Mouse (Mus musculus): ENCODE data around the gene Glrb.

The Glrb gene

DNA sequence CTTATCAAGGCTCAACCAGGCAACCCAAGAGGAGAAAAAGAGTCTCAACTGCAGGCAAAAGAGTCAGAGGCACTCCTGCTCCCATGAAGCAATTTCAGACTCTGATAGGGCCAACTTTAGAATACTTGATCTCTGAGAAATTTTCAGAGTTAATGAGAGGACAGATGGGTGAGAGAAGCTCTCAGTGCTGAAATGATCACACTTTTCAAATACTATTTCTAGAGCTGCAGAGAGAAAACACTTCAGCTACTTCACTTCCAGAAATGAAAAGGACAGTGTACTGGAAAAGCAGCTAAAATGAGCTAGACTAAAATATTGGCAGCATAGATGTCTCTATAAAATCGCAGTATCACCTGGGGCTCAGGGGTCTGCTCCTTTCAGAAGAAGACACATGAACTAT is 94.8 kb downstream of the Glrb start:
- no peak for DNase-seq

DNA sequence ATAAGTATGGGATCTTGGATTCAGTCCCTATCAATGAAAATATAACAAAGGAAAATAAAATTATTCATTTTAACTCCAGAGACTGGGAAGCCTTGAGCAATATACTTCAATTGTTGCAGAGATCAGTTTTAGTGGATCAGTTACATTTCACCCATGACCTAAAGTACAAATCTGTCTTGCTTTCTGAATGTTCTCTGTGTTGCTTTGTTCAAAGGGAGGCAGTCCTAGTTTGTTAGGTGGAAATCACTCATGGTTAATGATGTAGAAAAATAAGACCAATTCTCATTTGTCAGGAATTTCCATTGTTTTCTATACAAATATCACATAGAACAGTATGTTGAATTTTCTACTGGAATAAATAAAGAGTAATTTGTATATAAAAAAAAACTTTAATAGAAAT is 99.7 kb downstream of the Glrb start:
- no peak for DNase-seq

DNA sequence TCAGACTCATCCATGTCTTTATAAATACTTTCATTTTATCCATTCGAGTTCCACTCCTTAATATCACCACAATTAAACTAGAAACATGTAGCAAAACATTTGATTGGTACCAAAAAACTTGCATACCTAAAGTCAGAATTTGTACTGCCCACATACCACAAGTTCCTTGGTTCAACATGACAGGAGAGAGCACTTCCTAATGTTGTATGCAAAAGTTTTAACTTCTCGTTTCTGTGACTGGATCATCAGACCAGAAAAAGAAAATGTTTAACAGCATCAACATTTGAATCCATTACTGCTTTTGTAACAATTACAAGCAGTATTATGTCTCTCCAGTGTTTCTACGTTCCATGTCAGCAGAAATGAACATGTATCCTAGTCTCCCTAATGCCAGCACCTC is 101.2 kb downstream of the Glrb start:
- no peak for DNase-seq

DNA sequence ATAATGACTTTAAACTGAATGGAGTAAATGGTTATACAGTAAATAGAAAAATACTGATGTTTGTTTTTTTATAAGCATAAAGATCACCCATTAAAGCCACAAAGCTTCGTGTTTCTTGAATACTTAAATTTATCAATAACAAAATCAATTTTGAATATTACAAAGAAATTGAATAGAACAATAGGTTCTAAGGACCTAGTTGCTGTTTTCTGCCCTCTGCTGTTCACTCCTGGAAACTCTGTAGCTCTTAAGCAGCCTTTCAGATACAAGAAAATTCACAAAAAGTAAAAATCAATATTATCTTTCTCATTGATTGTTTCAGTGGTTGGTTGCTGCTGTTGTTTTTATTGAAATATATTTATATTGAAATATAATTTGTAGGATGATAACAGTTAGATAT is 108.1 kb downstream of the Glrb start:
- DNase-seq = no peak

DNA sequence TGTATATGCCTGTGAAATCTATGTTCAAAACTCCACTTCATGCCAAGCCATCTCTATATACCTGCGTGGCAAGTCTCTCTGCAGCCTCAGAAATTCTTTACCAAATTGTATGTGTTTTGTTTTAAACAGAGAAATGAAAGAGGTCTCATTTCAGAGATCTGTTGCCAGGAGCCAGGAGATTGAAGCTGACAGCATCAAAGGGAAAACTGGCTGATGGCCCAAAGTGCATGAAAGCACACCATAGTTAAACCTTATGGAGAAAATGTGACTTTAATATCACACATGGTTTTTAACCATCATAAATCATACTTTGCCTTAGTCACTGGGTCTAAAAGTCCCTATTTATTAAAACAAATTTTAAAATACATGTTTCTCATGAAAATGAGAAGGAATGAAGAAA is 109.6 kb downstream of the Glrb start:
- no peak for DNase-seq

DNA sequence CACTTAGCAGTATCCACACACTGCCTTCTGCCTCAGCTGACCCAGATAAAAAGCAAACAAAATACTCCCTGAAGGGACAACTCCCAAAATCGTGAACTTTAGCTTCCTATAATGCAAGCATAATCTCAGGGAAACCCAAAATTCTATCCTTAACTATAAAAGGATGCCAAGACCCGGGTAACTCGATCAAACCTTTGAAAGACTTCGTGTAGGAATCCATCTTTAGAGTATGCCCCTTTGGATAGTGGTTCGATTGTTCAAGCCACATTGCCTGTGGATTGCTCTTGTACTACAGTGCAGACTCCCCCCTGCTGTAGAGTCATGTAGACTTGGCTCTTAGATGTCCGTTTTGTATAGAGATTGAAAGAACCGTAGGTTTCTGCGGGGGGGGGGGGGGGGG is 110.2 kb downstream of the Glrb start:
- no peak for DNase-seq

DNA sequence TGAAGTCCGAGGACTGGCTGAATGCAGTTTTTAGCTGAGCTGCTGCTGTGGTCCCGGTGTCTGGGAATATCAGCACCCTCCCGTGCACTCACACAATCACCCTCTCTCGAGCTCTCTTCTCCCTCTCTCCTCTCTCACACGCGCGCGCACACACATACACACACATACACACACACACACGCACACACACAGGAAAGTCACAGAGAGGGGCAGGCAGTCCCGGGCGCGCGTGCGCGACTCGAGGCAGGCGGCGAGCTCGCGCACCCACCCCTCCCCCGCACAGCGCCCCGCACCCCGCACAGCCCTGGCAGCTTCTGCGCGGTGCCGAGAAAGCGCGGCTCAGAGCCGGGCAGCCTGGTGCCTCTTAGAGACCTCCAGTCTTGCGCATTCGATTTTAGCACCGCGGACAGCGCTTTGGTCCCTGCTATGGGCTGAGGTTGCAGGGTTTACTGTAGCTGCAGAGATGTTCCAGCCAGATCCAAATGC is 110.8 kb downstream of the Glrb start, which contains the start of gene Gria2:
Gria2 (minus strand) TSS at position 240 of the 486 bp plus-strand sequence.
- DNase-seq = peak; percentile 55

DNA sequence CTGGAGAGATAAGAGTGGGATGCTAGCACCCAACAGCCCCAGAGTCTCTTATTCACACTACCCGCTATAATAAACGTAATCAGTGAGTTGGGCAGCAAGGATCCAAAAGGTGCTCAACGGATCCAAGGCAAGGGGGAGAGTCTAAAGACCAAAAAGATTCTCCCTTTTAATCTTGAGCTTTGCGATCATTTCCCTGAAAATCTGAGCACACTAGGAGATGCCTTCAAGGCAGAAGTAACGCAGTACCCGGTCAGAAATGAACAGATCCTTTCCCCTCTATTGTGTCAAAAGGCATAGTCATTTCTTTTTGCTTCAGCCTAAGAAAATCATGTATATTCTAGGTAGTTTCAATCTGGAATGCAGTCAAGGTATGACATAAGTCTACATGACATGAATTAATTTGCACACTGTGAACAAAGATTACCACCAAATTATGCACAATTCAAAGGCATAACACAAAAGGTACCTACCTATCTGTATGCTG is 111.6 kb downstream of the Glrb start:
- no peak for DNase-seq

DNA sequence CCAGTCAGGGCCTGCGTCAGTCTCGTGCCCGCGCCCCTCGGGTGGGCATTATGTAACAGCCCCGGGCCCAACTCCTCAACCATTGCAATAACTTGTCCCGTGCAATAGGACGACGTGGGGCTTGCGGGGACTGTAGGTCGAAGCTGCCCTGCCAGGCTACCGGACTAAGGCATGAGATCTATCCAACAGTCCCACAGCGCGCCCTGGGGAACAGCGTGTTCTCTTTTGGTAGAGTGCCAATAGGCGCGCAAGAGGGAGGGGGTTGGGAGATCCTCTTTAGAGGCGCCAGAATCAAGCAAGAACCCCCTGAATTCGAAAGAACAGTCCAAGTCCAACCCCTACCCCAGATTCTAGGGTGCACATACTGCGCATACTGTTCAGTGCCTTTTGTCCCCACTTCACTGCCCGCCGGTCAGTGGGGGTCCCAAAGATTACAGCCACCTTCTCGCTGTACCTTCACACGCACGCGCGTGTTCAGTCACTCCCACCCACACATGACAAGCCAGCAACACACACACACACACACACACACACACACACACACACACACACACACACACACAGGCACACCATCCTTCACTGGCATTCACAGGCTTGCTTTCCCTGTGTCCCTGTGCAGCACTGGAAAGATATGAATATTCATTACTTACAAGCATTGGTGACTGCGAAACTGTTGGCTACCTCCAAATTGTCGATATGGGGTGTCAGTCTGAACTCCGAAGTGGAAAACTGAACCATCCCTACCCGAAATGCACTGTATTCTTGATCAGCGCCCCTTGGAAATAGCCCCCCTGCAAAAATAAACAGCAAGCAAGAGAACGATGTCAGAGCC is 112.2 kb downstream of the Glrb start:
- DNase-seq = peak; percentile 8

DNA sequence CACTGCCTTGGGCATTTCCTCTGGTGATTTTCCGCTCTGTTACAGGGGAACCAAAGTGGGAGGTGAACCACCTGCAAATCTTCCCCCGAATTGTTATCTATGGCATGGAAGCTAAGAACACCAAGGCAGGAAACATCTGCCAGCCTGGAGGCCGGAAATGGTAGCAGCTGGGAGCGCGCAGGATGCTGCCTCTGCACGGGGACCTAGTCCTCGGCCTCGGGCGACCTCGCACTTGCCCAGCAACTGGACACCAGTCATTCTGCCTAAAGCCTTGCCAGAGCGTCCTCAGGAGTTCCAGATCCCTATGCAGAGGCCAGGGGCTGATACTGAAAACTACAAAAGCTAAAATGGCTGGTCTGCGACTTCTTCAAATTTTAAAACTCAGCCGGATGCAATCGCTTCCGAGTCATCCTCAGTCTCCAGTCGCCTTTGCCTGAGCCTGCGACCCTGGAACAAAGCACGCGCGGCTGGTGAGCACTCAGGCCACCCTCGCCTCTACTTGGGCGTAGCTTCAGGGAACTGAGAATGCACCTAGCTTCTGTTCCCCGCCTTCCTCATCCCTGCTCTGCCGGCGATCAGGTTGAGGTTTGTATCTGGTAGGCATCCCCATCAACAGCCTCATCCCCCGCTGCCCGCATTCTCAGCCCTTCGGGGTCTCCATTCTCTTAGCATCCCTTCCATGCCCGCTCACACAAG is 113.0 kb downstream of the Glrb start:
- peak; percentile 46 for DNase-seq

DNA sequence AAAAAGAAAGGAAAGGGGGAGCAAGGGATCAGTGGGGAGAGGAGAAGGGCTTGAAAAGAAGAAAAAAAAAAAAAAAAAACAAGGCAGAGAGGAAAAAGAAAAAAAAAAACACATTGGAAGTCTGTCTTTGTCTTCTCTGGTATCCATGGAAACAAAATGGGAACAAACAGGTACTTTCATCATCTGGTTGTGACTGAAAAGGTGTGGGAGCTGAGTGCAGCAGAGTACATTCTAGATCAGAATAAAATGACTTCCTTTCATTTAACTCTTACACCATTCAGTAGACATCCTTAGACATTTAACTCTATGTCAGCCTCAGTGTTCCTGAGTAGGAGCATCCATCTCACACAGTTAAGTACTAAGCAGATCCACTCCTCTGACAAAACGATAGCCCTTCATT is 115.5 kb downstream of the Glrb start:
- DNase-seq = no peak

DNA sequence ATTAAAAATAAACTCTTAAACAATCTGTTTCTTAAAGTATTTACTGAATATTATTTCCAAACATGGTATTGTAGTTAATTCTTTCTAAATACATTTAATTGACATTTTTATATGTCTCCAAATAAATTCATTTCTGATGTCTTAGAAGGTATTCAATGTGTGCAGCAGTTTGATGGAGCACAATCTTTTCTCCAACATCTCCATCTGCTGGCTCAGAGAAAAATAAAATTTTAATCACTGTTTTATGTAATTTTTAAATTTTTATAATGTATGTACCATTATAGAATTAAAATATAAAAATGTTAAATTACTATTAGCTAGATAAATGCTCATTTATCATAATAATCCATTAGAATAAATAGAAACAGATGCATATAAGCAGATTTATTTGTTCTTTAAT is 116.7 kb downstream of the Glrb start:
- DNase-seq = no peak

DNA sequence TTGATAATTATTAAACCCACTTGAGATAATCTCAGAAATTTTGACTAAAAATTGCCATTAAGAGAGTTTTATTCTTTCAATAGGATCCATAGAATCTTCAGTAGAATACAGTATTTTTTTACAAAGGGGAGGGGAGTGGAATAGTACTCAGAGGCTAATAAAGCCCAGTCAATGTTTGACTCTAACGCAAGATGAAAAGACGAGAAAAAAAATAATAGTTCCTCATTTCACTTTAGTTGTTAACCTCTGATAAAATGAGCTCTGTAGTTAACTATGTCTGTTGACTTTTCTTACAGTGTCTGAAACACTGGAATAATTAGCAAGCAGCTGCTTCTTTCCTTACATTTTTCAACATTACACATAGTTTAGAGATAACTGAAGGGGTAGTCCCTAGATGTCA is 118.2 kb downstream of the Glrb start:
- DNase-seq = no peak

All from thymus, postnatal 14 days (tissue).